Mouse (Mus musculus) intestine, embryonic 16.5 days (tissue): ENCODE data around the gene Ccdc62. TPM values are rescaled to one million over a fixed set of nuclear protein-coding genes. Genes with fewer than 3 reads are reported as not detected.

Experiments
- ATAC-seq: fragments of 200-750 bp; cut with Nextera tagmentation; 2 replicates; pipeline ENCODE4 v1.8.0; 2017; ENCODE audit warnings: moderate TSS enrichment, moderate library complexity
- H3K27ac ChIP-seq: fragments of 300-500 bp; sonication (generic); 2 replicates; pipeline ENCODE4 v1.5.1; 2014; ENCODE audit warnings: mild to moderate bottlenecking, low read length
- H3K27me3 ChIP-seq: fragments of 300-500 bp; sonication (generic); replicated peaks from 2 replicates; pipeline ENCODE4 v1.6.1; 2014; ENCODE audit warnings: low read length, control low read depth, mixed read lengths; ENCODE audit not compliant: control insufficient read depth, insufficient read depth
- H3K36me3 ChIP-seq: fragments of 300-500 bp; sonication (generic); 2 replicates; pipeline ENCODE4 v1.6.1; 2014; ENCODE audit warnings: low read length, control low read depth; ENCODE audit not compliant: control insufficient read depth, insufficient read depth
- H3K4me1 ChIP-seq: fragments of 300-500 bp; sonication (generic); 2 replicates; pipeline ENCODE4 v1.6.1; 2014; ENCODE audit warnings: low read length, control low read depth, mixed read lengths; ENCODE audit not compliant: control insufficient read depth, insufficient read depth
- H3K4me2 ChIP-seq: fragments of 300-500 bp; sonication (generic); 2 replicates; pipeline ENCODE4 v1.6.1; 2014; ENCODE audit warnings: low read depth, low read length, control low read depth
- H3K4me3 ChIP-seq: fragments of 300-500 bp; sonication (generic); 2 replicates; pipeline ENCODE4 v1.5.1; 2014; ENCODE audit warnings: mild to moderate bottlenecking, low read length
- H3K9ac ChIP-seq: fragments of 300-500 bp; sonication (generic); 2 replicates; pipeline ENCODE4 v1.6.1; 2014; ENCODE audit warnings: low read depth, low read length
- H3K9me3 ChIP-seq: fragments of 300-500 bp; sonication (generic); 2 replicates; pipeline ENCODE4 v1.6.1; 2016; ENCODE audit warnings: low read length, control low read depth; ENCODE audit not compliant: control insufficient read depth
- whole genome bisulfite sequencing: fragments of 180-500 bp; shearing (Covaris S2); extraction: QIAGEN DNeasy Blood & Tissue Kit; methylation state at CpG from one replicate; pipeline ENCODE4 v1.1.7; 2014; 5-methylcytosine and 5-hydroxymethylcytosine counted together
- polyA plus RNA-seq: library from polyadenylated mRNA; unstranded; fragments of >200 nt; fragmentation: Nextera tagmentation; extraction: Ambion mirVana; gene quantifications from 2 replicates; pipeline ENCODE4 v1.2.1, GENCODE M21; 2015

Ccdc62 gene
- polyA plus RNA-seq, 1 experiment from 2014 or later: 5.2 TPM

DNA sequence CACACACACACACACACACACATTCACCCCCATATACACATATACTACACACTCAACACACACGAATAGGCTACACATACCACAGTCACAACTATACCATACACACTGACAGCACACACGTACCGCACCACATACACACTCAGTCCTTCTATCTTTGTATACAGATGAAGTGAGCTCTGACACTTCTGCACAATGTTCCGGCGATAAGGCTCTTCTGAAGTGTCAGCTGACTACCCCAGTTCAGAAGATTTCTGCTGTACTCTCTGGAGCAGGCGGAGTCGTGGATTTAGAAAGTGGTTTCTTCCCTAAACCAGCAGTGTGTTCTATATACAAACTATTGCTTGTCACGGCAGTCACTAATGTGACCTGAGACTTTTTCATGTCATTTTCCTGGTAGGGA lies 79.6 kb downstream of the Ccdc62 start:
- Histone ChIP-seq H3K36me3 (peaks cover 24% of the 10 kb centered on the region), H3K27me3 (no peaks in the 10 kb centered on the region), H3K4me3 (no peak overlapping the region), H3K4me1 (peaks cover 50% of the 10 kb centered on the region), H3K9me3 (no peaks in the 10 kb centered on the region), H3K4me2 (no peak overlapping the region), H3K9ac (no peak overlapping the region), H3K27ac (peak overlapping the region; percentile 73; the same call in 1 of the 2 replicates)
- peak; percentile 36 for ATAC-seq
- 74% methylated on average over 8 of the region's 8 CpGs for WGBS

DNA sequence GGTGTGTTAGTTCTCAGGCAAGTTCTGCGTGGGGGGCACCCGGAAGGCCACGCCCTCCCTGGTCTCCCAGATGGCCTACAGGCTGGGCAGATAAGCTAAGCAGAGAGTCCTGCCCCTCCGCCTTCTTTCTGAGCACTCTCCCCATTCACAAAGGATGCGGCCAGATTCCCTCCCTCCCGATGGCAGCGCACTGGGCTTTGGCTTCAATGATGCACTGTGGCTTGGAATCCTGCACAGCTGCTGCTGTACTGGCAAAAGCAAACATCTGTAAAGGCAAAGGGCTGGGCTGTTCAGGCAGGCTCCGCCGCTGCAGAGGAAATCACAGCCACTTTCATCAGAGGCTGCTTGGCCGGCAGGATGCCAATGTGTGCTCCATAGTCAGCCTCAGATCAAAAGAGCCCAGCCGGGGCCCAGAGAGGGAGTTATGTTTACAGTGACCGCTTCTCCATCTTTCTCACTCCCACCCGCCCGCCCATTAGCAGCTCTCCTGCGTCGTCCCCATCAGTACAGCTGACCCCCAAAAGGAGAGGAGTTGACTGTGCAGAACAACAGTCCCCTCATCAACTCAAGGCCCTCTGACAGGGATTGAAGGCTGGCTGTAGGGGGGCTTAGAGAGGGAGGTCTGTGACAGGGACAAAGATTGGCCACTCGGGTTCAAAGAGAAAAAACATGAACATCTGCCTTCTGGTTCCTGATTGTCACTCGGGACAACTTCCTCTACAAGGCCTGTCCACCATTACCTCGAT lies 80.6 kb downstream of the Ccdc62 start:
- no peak overlapping the region for H3K4me3 ChIP-seq
- peak; percentile 61 for ATAC-seq

DNA sequence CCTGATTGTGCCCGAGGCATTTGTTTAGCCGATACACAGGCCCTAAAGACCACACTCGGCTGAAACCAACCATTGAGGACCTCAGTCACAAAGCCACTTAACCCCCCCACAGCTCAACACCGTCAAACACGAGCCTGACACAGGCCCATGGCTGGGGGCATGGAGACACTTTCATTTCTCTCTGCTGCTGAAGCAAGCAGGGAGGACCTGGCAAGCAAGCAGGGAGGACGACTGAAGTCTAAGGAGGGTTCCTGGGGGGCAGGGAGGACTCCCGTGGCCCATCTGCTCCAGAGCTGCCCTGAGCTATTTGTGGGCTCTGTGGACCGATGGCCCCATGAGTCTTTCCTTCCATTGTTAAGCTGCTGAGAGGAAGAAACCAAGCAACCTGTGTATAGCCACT lies 81.4 kb downstream of the Ccdc62 start:
- no peaks in the 10 kb centered on the region for H3K9me3 ChIP-seq
- H3K9ac ChIP-seq: peak overlapping the region; percentile 30; the same call in 1 of the 2 replicates
- 40% methylated on average over 8 of the region's 8 CpGs for WGBS
- H3K4me2 ChIP-seq: no peak overlapping the region
- H3K36me3 ChIP-seq: peaks cover 16% of the 10 kb centered on the region; the same call in 1 of the 2 replicates
- H3K27ac ChIP-seq: peak overlapping the region; percentile 73; the same call in 1 of the 2 replicates
- no peak for ATAC-seq
- no peak overlapping the region for H3K4me3 ChIP-seq
- no peaks in the 10 kb centered on the region for H3K27me3 ChIP-seq
- peaks cover 60% of the 10 kb centered on the region for H3K4me1 ChIP-seq

More for the DNA sequence above, 80.6 kb downstream of the Ccdc62 start:
- peak overlapping the region; percentile 30 for H3K4me2 ChIP-seq
- H3K4me1 ChIP-seq: peaks cover 54% of the 10 kb centered on the region
- H3K36me3 ChIP-seq: peaks cover 20% of the 10 kb centered on the region
- WGBS: 13% methylated on average over 19 of the region's 19 CpGs
- H3K27me3 ChIP-seq: no peaks in the 10 kb centered on the region
- H3K9me3 ChIP-seq: no peaks in the 10 kb centered on the region
- peak overlapping the region; percentile 51 for H3K9ac ChIP-seq
- peak overlapping the region; percentile 73 for H3K27ac ChIP-seq

DNA sequence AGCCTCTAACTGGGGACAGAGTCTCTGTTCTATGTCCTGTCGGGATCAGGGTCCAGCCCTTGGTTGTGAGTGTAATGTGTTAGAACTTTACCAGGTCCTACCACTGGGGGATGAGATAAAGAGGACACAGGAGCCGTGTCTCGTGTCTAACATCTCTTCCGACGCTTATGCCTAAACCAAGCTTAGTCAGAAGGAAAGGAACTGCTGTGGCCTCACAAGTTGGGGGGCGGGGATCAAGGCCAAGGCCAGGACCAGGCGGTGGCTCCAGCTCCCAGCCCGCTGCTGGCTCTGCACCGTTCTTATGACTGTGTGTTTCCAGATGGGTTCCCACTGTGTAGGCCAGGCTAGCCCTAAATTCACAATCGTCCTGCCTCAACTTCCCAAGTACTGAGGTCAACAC lies 82.4 kb downstream of the Ccdc62 start:
- no peaks in the 10 kb centered on the region for H3K9me3 ChIP-seq
- peaks cover 63% of the 10 kb centered on the region for H3K4me1 ChIP-seq
- H3K4me2 ChIP-seq: no peak overlapping the region
- H3K36me3 ChIP-seq: peaks cover 16% of the 10 kb centered on the region; the same call in 1 of the 2 replicates
- no peak overlapping the region for H3K4me3 ChIP-seq
- ATAC-seq: no peak
- H3K9ac ChIP-seq: no peak overlapping the region
- 0 out of 2 replicates have a peak overlapping the region, but pooled peaks have one; percentile 28 for H3K27ac ChIP-seq
- H3K27me3 ChIP-seq: no peaks in the 10 kb centered on the region
- 70% methylated on average over 10 of the region's 10 CpGs for WGBS

DNA sequence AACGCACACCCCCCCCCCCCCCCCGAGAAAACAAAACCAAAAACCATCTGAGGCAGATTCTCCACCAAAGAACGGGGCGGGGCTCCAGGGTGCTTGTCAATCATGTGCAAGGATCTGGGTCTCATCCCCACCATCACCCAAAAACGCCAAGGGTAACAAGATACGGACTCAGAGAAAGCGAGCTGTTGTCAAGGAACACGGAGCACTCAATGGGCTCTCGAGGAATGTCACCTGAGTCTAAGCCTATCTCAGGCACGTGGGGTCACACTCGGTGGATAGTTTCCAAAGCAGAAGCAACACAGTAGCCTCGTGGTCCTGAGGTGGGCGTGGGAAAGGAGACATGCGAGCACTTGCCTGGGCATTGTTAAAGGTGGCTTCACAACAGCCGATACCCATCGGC lies 83.3 kb downstream of the Ccdc62 start:
- 84% methylated on average over 16 of the region's 16 CpGs for whole genome bisulfite sequencing
- Histone ChIP-seq H3K9ac (no peak overlapping the region), H3K9me3 (no peaks in the 10 kb centered on the region), H3K27ac (no peak overlapping the region), H3K27me3 (no peaks in the 10 kb centered on the region), H3K4me1 (peaks cover 68% of the 10 kb centered on the region), H3K4me3 (no peak overlapping the region), H3K36me3 (peaks cover 10% of the 10 kb centered on the region; the same call in 1 of the 2 replicates), H3K4me2 (no peak overlapping the region)
- no peak for ATAC-seq

DNA sequence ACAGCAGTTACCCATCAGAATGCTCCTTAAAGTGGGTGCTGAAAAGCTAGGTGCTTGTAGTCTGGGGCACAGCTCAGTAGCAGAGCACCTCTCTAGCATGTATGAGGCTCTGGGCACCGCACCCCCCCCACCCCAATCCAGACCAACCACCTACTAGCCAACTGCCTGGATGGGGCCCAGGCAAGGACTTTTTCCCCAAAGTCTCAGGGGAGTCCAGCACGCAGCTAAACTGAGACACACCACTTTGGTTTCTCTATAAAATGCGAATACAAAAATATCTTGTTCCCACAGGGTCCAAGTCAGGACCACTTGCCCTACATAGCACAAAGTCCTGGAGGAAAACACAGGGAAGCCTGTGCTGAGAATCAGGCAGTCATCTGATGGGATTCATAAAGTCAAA lies 83.7 kb downstream of the Ccdc62 start:
- 71% methylated on average over 3 of the region's 3 CpGs for WGBS
- H3K27me3 ChIP-seq: no peaks in the 10 kb centered on the region
- 0 out of 2 replicates have a peak overlapping the region, but pooled peaks have one; percentile 34 for H3K27ac ChIP-seq
- H3K9me3 ChIP-seq: no peaks in the 10 kb centered on the region
- no peak overlapping the region for H3K4me2 ChIP-seq
- 0 out of 2 replicates have a peak, but pooled peaks cover 6% of the 10 kb centered on the region for H3K36me3 ChIP-seq
- ATAC-seq: no peak
- no peak overlapping the region for H3K9ac ChIP-seq
- no peak overlapping the region for H3K4me3 ChIP-seq
- peaks cover 68% of the 10 kb centered on the region for H3K4me1 ChIP-seq

DNA sequence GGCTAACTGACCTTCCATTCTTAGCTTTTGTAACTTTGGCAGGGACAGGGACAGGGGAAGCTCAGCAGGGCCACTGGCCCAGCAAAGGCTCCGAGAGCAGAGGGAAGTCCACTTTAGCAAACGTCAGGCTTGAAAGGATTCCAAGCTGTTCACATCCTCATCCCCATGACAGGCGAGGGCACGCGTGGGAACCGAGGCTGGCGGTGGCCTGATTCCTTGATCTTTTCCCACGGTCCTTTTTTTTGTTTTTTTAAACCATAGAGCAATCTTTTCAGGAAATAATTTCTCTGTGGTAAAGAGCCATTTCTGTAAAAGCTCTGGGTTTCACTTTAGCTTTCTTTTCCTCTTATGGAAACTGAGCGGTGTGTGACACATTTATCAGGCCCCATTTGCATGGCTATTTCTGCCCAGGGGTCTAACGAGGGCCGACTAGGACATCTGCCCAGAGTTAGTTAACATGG lies 84.3 kb downstream of the Ccdc62 start:
- Histone ChIP-seq H3K36me3 (0 out of 2 replicates have a peak, but pooled peaks cover 6% of the 10 kb centered on the region), H3K4me1 (peaks cover 73% of the 10 kb centered on the region), H3K9me3 (no peaks in the 10 kb centered on the region), H3K9ac (peak overlapping the region; percentile 23; the same call in 1 of the 2 replicates), H3K27ac (peak overlapping the region; percentile 34; the same call in 1 of the 2 replicates), H3K27me3 (no peaks in the 10 kb centered on the region), H3K4me2 (no peak overlapping the region), H3K4me3 (no peak overlapping the region)
- 32% methylated on average over 11 of the region's 11 CpGs for WGBS
- no peak for ATAC-seq

DNA sequence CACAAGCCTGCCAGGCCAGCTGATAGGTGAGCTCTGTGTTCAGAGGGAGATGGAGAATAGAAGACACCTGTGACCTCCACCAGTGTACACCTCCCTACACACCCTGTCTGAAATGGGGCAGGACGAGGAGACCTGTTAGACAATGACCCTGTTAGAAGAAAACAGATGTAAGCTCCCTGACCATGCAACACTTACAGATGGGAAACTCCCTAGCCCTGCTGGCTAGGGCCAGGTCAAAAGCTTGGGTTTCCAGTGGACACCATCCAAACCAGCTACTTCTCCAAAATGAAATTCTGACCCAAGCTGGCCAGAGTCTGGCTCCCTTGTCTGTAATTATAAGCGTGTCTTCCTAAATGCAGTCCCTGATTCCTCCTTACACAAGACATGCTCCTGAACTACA lies 85.2 kb downstream of the Ccdc62 start:
- WGBS: 69% methylated on average over 2 of the region's 2 CpGs
- no peaks in the 10 kb centered on the region for H3K36me3 ChIP-seq
- peaks cover 64% of the 10 kb centered on the region for H3K4me1 ChIP-seq
- no peak overlapping the region for H3K9ac ChIP-seq
- H3K27ac ChIP-seq: no peak overlapping the region
- no peak for ATAC-seq
- H3K27me3 ChIP-seq: no peaks in the 10 kb centered on the region
- H3K4me2 ChIP-seq: no peak overlapping the region
- H3K4me3 ChIP-seq: no peak overlapping the region
- no peaks in the 10 kb centered on the region for H3K9me3 ChIP-seq

DNA sequence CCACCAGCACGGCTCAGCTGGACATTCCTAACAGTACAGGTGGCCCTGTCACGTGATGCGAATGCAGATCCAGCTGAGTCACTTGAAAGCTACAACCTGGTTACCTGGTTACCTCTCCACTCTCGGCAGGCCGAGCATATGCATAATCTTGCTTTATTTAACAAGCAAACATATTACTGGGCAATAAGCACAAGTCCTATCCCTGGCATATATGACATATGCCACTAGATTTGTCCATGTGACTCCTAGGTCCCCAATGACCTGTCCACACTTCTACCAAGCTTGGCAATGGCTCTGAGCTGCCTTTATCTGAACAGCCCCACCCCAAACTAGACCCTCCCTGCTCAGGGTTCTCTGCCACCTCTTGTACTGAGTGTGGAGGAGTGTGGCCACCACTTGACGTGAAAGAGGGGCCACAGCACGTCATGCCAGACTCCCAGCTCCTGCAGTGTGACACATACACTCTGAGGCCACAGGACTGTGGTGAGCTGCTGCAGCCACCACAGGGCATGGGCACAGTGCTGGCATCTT lies 85.9 kb downstream of the Ccdc62 start:
- peaks cover 58% of the 10 kb centered on the region for H3K4me1 ChIP-seq
- H3K27me3 ChIP-seq: no peaks in the 10 kb centered on the region
- H3K9me3 ChIP-seq: no peaks in the 10 kb centered on the region
- no peak overlapping the region for H3K4me3 ChIP-seq
- no peak overlapping the region for H3K9ac ChIP-seq
- peak; percentile 16; the same call in 1 of the 2 replicates for ATAC-seq
- WGBS: 75% methylated on average over 7 of the region's 7 CpGs
- H3K36me3 ChIP-seq: no peaks in the 10 kb centered on the region
- H3K4me2 ChIP-seq: no peak overlapping the region
- H3K27ac ChIP-seq: 0 out of 2 replicates have a peak overlapping the region, but pooled peaks have one; percentile 15
